Mouse (Mus musculus) kidney, embryonic 16.5 days (tissue): ENCODE results near the gene Prkag1. TPM values are rescaled to one million over a fixed set of nuclear protein-coding genes. Genes with fewer than 3 reads are reported as not detected.
A peak's percentile ranks its signal among the peaks of the same experiment; 100 is the strongest.

Experiments
- ATAC-seq: fragments of 200-750 bp; cut with Nextera tagmentation; 2 replicates; pipeline ENCODE4 v1.8.0; 2017; ENCODE audit warnings: moderate TSS enrichment; ENCODE audit not compliant: low FRiP score, low TSS enrichment
- H3K27ac ChIP-seq: fragments of 300-500 bp; sonication (generic); 2 replicates; pipeline ENCODE4 v1.5.1; 2014; ENCODE audit warnings: low read length
- H3K27me3 ChIP-seq: fragments of 300-500 bp; sonication (generic); 2 replicates; pipeline ENCODE4 v1.6.1; 2014; ENCODE audit warnings: low read length, control low read depth, mixed read lengths; ENCODE audit not compliant: insufficient read depth
- H3K36me3 ChIP-seq: fragments of 300-500 bp; sonication (generic); 2 replicates; pipeline ENCODE4 v1.6.1; 2014; ENCODE audit warnings: low read length, control low read depth, mixed read lengths; ENCODE audit not compliant: insufficient read depth
- H3K4me1 ChIP-seq: fragments of 300-500 bp; sonication (generic); 2 replicates; pipeline ENCODE4 v1.6.1; 2014; ENCODE audit warnings: low read length, control low read depth, mixed read lengths; ENCODE audit not compliant: insufficient read depth
- H3K4me2 ChIP-seq: fragments of 300-500 bp; sonication (generic); replicated peaks from 2 replicates; pipeline ENCODE4 v1.6.1; 2014; ENCODE audit warnings: low read depth, low read length
- H3K4me3 ChIP-seq: fragments of 300-500 bp; sonication (generic); 2 replicates; pipeline ENCODE4 v1.5.1; 2014; ENCODE audit warnings: mild to moderate bottlenecking, low read length
- H3K9ac ChIP-seq: fragments of 300-500 bp; sonication (generic); replicated peaks from 2 replicates; pipeline ENCODE4 v1.6.1; 2014; ENCODE audit warnings: low read length
- H3K9me3 ChIP-seq: fragments of 300-500 bp; sonication (generic); 2 replicates; pipeline ENCODE4 v1.6.1; 2016; ENCODE audit warnings: low read length, control low read depth
- WGBS: fragments of 180-500 bp; shearing (Covaris S2); extraction: QIAGEN DNeasy Blood & Tissue Kit; methylation state at CpG from one replicate; pipeline ENCODE4 v1.1.7; 2014; 5-methylcytosine and 5-hydroxymethylcytosine counted together
- polyA plus RNA-seq: library from polyadenylated mRNA; unstranded; fragments of >200 nt; fragmentation: Nextera tagmentation; extraction: Ambion mirVana; gene quantifications from 2 replicates; pipeline ENCODE4 v1.2.1, GENCODE M21; 2015

Prkag1 gene
- 103 and 119 TPM in 2 replicates for polyA plus RNA-seq

DNA sequence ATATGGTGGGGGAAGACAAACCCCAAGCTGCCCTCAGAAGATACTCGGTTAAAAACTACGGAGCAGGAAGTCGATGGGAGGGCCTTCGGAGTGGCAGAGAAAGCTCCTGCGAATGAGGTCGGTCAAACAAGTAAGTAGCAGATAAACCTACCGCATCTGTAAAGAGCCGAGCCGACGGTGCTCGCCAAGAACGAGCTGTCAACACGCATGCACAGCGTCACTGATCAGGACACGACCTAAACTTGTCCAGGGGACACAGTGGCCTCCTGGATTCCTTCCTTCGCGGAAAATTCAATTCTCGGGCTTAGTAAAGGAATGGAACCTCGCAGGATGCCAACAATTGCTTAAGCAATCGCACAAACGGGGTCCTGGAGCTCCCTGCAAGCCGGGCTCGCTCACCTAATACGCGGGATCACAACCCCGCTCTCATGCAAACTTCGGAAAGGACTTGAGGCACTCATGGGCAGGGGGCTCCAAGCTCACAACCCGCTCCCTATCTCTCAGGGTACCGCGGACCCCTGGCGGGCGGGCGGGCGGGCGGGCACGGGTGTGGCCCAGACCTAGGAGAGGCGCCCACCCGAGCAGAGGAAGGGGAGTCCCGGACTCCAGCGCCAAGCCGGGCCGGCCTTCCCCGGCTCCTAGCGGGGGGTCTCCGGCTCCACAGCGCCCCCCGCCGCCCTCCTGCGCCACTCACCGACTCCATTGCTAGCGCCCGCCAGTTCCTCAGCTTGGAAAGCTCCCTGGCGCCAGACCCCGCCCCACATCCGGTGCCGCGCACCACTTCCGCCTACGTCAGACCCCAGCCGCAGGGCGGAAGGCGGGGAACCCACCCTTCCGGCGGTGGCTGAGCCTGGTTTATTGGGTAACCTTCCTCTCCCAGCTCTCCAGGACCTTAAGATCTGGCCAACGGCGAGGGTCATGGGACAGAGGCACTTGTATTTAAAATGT, at the start of gene Prkag1:
Prkag1 (minus strand) TSS at position 786 of the 948 bp plus-strand sequence.
- H3K9me3 ChIP-seq = no peaks in the 10 kb centered on the region

GRCm38 (mm10) chr15:98877331-98877730, 46.0 kb upstream of the Prkag1 start:
- Histone ChIP-seq H3K36me3 (no peaks in the 10 kb centered on the region; the same call in 1 of the 2 replicates), H3K4me3 (no peak overlapping the region), H3K27me3 (no peaks in the 10 kb centered on the region), H3K27ac (no peak overlapping the region), H3K4me2 (no peak overlapping the region), H3K9me3 (no peaks in the 10 kb centered on the region), H3K9ac (no peak overlapping the region), H3K4me1 (peaks cover 21% of the 10 kb centered on the region)
- ATAC-seq = no peak
- WGBS = 22% methylated on average over 3 of the region's 3 CpGs

More for the DNA sequence above, at the start of gene Prkag1:
- peak; percentile 97 for ATAC-seq
- H3K4me2 ChIP-seq = peak within 1 kb of the TSS; percentile 70
- peaks cover 26% of the 10 kb centered on the region for H3K4me1 ChIP-seq
- H3K4me3 ChIP-seq = peak within 1 kb of the TSS; percentile 90
- H3K27ac ChIP-seq = peak within 1 kb of the TSS; percentile 94
- H3K36me3 ChIP-seq = peaks cover 34% of the 10 kb centered on the region
- under 1% methylated on average over 63 of the region's 66 CpGs for WGBS
- peak within 1 kb of the TSS; percentile 93 for H3K9ac ChIP-seq
- no peaks in the 10 kb centered on the region for H3K27me3 ChIP-seq

DNA sequence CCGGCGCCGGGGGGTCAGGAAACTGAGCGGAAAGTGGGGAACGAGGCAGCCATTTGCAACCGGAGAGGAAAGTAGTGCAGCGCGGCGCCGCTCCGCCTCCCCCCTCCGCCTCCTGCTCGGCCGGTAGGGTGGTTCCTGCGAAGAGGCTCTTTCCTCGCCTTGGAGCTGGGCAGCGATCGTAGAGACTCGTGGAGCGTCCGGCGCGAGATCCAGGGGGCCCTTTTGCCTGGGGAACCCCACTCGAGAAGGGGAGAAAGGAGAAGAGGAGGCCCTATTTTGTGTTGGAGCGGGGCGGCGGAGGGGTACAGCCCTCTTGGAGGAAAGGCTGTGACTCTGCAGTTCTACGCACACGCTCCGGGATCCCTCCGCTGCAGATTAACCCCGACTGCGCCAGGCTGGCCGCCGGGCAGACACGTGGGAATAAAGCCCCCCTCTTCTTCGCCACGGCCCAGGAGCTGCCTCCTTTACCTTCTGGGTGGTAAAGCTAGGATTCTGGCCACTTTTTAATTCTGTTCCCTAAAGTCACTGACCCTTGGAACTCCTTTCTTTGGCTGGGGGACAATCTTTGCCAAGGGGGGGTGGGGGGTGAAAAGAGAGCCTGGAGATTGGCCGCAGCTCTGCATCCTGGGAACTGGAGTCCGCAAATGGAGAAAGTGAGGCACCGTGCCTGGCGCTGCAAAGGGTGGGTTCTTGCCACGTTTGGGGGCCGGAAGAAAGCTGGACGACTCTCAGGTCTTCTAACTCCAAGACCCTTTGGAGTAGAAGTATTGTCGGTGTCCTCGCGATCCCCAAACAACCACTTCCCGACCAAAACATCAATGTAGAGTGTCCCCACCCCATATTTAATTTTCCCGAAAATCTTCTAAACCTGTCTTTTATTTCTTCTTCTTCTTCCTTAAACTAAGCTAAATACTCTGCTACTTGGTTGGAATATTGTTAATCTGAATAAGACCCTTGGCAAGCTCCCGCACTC, 40.9 kb upstream of the Prkag1 start:
- peak; percentile 80 for ATAC-seq
- Histone ChIP-seq H3K4me2 (peak overlapping the region; percentile 90), H3K36me3 (no peaks in the 10 kb centered on the region), H3K4me1 (peaks cover 32% of the 10 kb centered on the region), H3K4me3 (peak overlapping the region; percentile 98), H3K9me3 (no peaks in the 10 kb centered on the region), H3K27me3 (no peaks in the 10 kb centered on the region), H3K27ac (peak overlapping the region; percentile 99), H3K9ac (peak overlapping the region; percentile 99)
- WGBS = 1% methylated on average over 49 of the region's 51 CpGs

- peak within 1 kb of the TSS; percentile 99 for H3K9ac ChIP-seq
- peak within 1 kb of the TSS; percentile 90 for H3K4me2 ChIP-seq
- H3K4me1 ChIP-seq = peaks cover 32% of the 10 kb centered on the region
- peaks cover 4% of the 10 kb centered on the region for H3K36me3 ChIP-seq
- H3K9me3 ChIP-seq = no peaks in the 10 kb centered on the region
- H3K27ac ChIP-seq = peak within 1 kb of the TSS; percentile 99
- H3K27me3 ChIP-seq = no peaks in the 10 kb centered on the region
- peak within 1 kb of the TSS; percentile 98 for H3K4me3 ChIP-seq
- ATAC-seq = peak; percentile 80
- WGBS = under 1% methylated on average over 43 of the region's 94 CpGs
Measured at GRCm38 (mm10) chr15:98871070-98871915, 40.0 kb upstream of the Prkag1 start, which contains the start of gene Kmt2d. TSS of gene Kmt2d (minus strand) at chr15:98871204.

- Histone ChIP-seq H3K9ac (peak overlapping the region; percentile 99), H3K4me1 (peaks cover 32% of the 10 kb centered on the region)
- under 1% methylated on average over 15 of the region's 16 CpGs for WGBS
Measured at GRCm38 (mm10) chr15:98870179-98871069, 39.1 kb upstream of the Prkag1 start.

GRCm38 (mm10) chr15:98869342-98870178, 38.2 kb upstream of the Prkag1 start:
- peak overlapping the region; percentile 98 for H3K4me3 ChIP-seq
- H3K9me3 ChIP-seq = no peaks in the 10 kb centered on the region
- peak overlapping the region; percentile 99 for H3K27ac ChIP-seq
- peaks cover 21% of the 10 kb centered on the region for H3K36me3 ChIP-seq
- H3K27me3 ChIP-seq = no peaks in the 10 kb centered on the region
- H3K4me1 ChIP-seq = peaks cover 32% of the 10 kb centered on the region
- H3K9ac ChIP-seq = peak overlapping the region; percentile 99
- peak overlapping the region; percentile 90 for H3K4me2 ChIP-seq
- no peak for ATAC-seq
- WGBS = 5% methylated on average over 8 of the region's 8 CpGs

More at GRCm38 (mm10) chr15:98870179-98871069, 39.1 kb upstream of the Prkag1 start:
- Histone ChIP-seq H3K36me3 (peaks cover 12% of the 10 kb centered on the region), H3K4me3 (peak overlapping the region; percentile 98), H3K27ac (peak overlapping the region; percentile 99), H3K27me3 (no peaks in the 10 kb centered on the region), H3K4me2 (peak overlapping the region; percentile 90), H3K9me3 (no peaks in the 10 kb centered on the region)
- no peak for ATAC-seq

- Histone ChIP-seq H3K9ac (peak overlapping the region; percentile 99), H3K27me3 (no peaks in the 10 kb centered on the region), H3K9me3 (no peaks in the 10 kb centered on the region), H3K4me2 (peak overlapping the region; percentile 90), H3K4me3 (peak overlapping the region; percentile 98), H3K4me1 (peaks cover 32% of the 10 kb centered on the region), H3K27ac (peak overlapping the region; percentile 35; the same call in 1 of the 2 replicates), H3K36me3 (peaks cover 31% of the 10 kb centered on the region)
- WGBS = 29% methylated on average over 11 of the region's 11 CpGs
- ATAC-seq = no peak
Measured at GRCm38 (mm10) chr15:98868346-98869063, 37.2 kb upstream of the Prkag1 start.
